Mouse (Mus musculus): Measurements from ENCODE around the gene Fam50b.

Gene Fam50b

GRCm38 (mm10) chr13:34734686-34735085 lies at the start of gene Fam50b:
Fam50b (plus strand) TSS chr13:34734850.
- DNase-seq (ENCODE audit: low read depth, low spot score), result no peak

DNA sequence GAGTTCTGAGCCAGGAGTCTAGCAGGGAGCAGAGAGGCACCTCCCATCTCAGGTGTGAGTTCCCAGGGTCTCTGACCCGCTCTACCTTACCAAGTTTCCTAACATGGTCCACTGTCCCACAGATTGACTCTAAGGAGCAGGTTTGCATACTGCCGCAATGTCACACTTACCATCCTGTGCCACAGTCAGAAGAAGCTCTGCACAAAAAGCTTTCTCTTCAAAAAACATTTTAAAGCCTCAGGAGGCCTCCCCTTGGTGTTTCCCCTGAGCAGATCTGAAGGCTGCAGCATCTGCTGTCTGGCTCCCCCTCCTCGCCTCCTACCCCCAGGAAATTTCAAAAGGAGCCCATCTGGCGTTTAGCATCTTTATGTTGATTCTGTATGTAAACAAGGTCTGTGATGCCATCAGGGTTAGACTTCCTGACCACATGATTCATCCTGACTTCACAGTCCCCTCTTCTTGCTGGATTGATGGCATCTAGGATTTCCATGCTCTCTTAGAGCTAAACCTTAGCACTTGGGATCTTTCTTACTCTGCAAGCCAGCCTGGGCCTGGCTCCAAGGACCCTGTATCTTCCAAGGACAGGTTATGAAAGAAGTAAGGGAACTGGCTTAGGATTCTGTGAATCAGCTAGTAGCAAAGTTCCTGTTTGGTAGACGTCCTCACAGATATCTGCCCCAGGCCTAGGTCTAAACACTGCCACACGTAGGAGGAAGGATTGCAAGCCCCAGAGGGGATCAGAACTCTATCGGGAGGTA lies 49.5 kb upstream of the Fam50b start:
- no peak for DNase-seq (ENCODE audit: low read depth, low spot score)

- no peak for DNase-seq (ENCODE audit: low read depth, low spot score)
Measured at GRCm38 (mm10) chr13:34691049-34691448, 43.6 kb upstream of the Fam50b start.

GRCm38 (mm10) chr13:34693111-34693510 lies 41.5 kb upstream of the Fam50b start:
- no peak for DNase-seq (ENCODE audit: low read depth, low spot score)

- no peak for DNase-seq (ENCODE audit: low read depth, low spot score)
Measured at GRCm38 (mm10) chr13:34696734-34697332, 37.8 kb upstream of the Fam50b start.

GRCm38 (mm10) chr13:34700091-34700490 lies 34.6 kb upstream of the Fam50b start:
- DNase-seq (ENCODE audit: low read depth, low spot score), result no peak

GRCm38 (mm10) chr13:34700630-34701029 lies 34.0 kb upstream of the Fam50b start:
- no peak for DNase-seq (ENCODE audit: low read depth, low spot score)

GRCm38 (mm10) chr13:34703301-34703700 lies 31.3 kb upstream of the Fam50b start:
- no peak for DNase-seq (ENCODE audit: low read depth, low spot score)

DNA sequence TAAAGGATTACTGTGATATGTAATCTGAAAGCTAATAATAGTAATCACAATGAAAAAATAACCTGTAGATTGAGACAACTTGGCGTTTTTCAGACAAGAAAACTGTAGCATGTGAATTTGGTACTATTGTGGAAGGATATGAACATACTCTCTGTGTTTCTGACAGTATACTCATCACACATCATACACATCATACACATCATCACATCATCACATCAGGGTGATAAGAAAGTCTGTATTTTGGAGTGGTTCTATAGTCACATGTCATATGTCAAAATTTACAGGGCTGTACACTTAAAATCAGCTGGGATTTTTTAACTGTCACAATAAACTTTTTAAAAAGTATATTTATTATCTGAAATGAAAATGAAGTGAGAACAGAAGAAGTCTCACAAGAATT lies 30.9 kb upstream of the Fam50b start:
- DNase-seq (ENCODE audit: low read depth, low spot score), result no peak

- DNase-seq (ENCODE audit: low read depth, low spot score), result no peak
Measured at GRCm38 (mm10) chr13:34704835-34705234, 29.8 kb upstream of the Fam50b start.

DNA sequence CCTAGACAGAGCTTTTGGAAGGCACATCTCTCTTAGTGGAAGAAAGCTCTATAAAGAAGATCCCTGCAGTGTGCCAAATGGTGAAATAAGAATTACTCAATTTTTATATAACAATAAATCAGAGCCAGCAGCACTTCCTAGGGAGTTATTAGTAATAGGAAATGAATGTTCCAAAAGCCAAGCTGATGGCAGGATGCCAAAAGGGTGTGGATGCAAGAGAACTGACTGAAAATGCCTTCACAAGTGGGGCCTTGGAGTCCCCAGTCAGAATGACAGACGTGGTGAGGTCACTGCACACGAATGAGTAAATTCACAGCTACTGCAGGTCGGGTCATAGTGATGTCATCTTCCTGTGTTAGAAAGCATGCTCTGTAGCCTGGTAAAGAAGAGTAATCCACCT lies 25.7 kb upstream of the Fam50b start:
- DNase-seq (ENCODE audit: low read depth, low spot score), result no peak

DNA sequence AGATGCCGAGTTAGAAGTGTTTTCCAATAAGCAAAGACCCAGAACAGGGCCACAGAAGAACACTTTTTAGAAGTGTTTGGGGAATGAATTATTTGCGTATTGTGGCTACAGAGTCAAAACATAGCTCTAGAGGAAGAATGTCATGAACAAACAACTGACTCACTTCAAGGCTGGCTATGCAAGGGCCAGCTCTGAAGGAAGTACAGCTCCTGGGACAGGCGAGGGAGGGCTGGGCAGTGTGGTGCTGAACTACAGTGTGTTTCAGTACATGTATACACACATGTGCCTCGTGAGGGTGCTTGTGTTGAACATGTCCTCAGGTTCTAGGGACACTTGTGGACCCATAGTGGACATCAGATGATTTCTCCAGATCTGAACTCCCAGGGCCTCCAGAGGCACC lies 25.1 kb upstream of the Fam50b start:
- no peak for DNase-seq (ENCODE audit: low read depth, low spot score)

DNA sequence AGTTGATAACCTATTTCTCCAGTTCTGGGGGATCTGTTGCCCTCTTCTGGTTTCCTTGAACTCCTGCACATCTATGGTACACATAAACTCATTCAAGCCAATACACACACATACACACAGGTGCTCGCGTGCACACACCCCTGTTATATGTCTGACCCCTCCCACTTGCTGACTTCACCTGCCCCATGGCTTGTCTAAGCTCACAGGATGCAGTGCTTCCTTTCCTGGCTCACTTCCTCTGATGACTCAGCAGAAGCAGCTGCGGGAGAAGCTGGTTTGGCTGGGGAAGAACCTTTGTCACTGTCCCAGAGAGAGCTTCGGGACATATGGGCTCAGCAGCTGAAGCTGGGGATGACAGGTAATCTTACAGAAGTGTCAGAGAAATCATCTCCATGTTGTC lies 23.2 kb upstream of the Fam50b start:
- DNase-seq (ENCODE audit: low read depth, low spot score), result peak; percentile 20

DNA sequence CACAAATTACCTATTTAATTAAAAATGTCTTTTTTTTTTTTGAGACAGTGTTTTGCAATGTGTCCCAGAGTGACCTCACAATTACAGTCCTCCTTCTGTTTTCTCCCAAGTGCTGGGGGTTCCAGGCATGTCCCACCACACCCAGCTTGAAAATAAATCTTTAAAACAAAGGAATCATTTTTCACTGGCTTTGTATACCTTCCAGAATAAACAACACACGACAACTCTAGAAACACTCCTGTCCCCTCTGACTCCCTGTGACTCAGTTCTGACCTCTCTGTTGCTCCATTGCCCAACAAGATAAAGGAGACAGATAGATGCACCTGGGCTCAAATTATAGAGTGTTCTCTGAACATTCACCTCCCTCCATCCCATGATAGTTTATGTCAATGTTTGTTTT lies 21.8 kb upstream of the Fam50b start:
- DNase-seq (ENCODE audit: low read depth, low spot score), result no peak

DNA sequence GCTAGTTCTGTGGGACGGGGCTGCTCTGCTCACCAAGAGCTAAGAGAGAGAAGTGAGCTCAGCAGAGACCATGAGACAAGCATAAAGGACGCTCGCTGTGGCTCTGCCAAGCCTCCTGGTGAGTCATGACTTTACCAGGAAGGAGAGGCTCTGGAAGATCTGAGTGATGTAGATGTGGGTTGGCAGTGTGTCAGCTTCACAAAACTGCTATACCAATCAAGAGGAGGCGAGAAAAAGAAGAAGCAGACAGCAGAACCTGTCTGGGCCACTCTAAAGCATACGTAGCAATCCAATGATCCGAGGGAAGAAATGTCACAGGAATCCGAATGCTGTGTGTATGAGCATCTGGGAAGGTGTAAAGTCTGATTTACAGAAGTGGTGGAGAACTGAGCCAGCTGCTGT lies 19.2 kb upstream of the Fam50b start:
- no peak for DNase-seq (ENCODE audit: low read depth, low spot score)

GRCm38 (mm10) chr13:34724831-34725592 lies 9.6 kb upstream of the Fam50b start:
- DNase-seq (ENCODE audit: low read depth, low spot score), result no peak

- DNase-seq (ENCODE audit: low read depth, low spot score), result peak; percentile 6
Measured at GRCm38 (mm10) chr13:34725800-34726476, 8.7 kb upstream of the Fam50b start.

- DNase-seq (ENCODE audit: low read depth, low spot score), result no peak
Measured at GRCm38 (mm10) chr13:34726477-34726805, 8.2 kb upstream of the Fam50b start.

DNA sequence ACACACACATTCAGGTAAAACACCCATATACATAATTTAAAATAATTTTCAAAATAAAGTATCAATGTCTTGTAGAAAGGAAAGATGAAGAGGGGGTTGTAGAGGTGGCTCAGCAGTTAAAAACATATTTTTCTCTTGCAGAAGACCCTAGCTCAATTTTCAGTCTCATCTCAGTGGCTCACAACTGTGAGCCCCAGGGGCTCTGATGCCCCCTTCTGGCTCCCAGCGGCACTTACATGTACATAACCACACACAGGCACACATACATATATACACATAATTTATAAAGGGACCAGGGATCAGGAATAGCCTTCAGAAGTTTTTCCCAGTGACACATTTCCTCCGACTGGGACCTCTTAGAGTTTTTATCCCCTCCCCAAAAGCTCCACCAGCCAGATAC lies 7.6 kb upstream of the Fam50b start:
- DNase-seq (ENCODE audit: low read depth, low spot score), result peak; percentile 8

- no peak for DNase-seq (ENCODE audit: low read depth, low spot score)
Measured at GRCm38 (mm10) chr13:34731551-34731950, 3.1 kb upstream of the Fam50b start.

- no peak for DNase-seq (ENCODE audit: low read depth, low spot score)
Measured at GRCm38 (mm10) chr13:34733780-34734179, 870 bp upstream of the Fam50b start.

DNA sequence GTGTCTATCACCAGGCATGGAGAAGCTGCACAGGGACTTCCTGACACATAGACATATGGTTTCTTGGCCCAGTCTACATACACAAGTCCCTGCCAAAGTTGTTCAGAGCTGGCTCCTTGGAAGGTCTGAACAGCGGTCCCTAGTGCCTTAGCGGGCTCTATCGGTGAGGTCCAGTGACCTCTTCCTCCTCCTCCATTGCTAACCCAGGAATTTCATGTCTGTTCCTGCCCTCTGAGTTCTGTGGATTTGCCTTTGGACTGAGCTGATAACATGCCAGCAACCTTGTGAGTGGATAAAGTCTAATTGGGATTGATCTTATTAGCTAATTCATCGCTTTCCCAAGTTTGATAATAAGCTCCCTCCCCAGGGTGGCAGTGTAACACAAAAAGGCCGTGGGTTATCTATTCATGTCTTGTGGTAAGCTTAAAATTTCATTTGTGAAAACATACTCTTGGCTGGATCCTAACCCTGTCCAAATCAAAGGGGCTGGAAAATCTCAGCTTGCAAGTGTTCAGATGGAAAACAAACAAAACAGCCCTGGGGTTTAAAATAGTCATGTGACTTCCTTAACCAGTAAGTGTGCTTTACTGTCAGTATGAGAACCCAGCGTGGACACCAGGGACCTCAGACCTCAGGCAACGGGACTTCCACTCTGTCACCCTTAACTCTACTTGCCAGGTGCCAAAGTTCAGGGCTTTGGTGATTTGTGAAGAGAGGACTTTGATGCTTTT lies 3.5 kb downstream of the Fam50b start:
- DNase-seq (ENCODE audit: low read depth, low spot score), result no peak
